Mouse (Mus musculus) megakaryocyte, embryonic 14.5 days (primary cell): ENCODE measurements around the gene Lrrk2.

Experiments
- FLI1 ChIP-seq: IDR thresholded peaks from 2 replicates; pipeline ENCODE4 v1.6.1; 2012; ENCODE audit warnings: low read length, inconsistent platforms, mixed read lengths
- GATA1 ChIP-seq: IDR thresholded peaks from 3 replicates; pipeline ENCODE4 v1.6.1; 2012; ENCODE audit warnings: mixed read lengths, low read length, inconsistent platforms, borderline replicate concordance

- TF ChIP-seq GATA1 (no peak), FLI1 (no peak)
Observed at GRCm38 (mm10) chr15:91664586-91665132, 8.3 kb upstream of the Lrrk2 start.
